Mouse (Mus musculus) embryonic fibroblast, embryonic 13.5 days (primary cell): ENCODE results near the gene Tspan18. TPM values are rescaled to one million over a fixed set of nuclear protein-coding genes. Genes with fewer than 3 reads are reported as not detected.

Experiments used
- H3K27ac ChIP-seq: 2 replicates; pipeline ENCODE4 v1.5.1; 2012; ENCODE audit warnings: low read length, control low read depth, inconsistent platforms; ENCODE audit not compliant: insufficient read depth
- H3K4me1 ChIP-seq: 2 replicates; pipeline ENCODE4 v1.6.1; 2011; ENCODE audit warnings: low read length; ENCODE audit not compliant: control insufficient read depth, insufficient read depth
- H3K4me3 ChIP-seq: 2 replicates; pipeline ENCODE4 v1.5.1; 2011; ENCODE audit warnings: mild to moderate bottlenecking, control low read depth, low read length; ENCODE audit not compliant: insufficient read depth
- CTCF ChIP-seq: IDR thresholded peaks from 2 replicates; pipeline ENCODE4 v1.5.1; 2011; ENCODE audit warnings: mild to moderate bottlenecking, control low read depth, low read length, moderate library complexity, borderline replicate concordance; ENCODE audit not compliant: insufficient read depth
- POLR2A ChIP-seq: IDR thresholded peaks from 2 replicates; pipeline ENCODE4 v1.6.1; 2011; ENCODE audit warnings: low read depth, mild to moderate bottlenecking, control low read depth, low read length, moderate library complexity
- polyA plus RNA-seq: library from polyadenylated mRNA; stranded (reverse); fragments of >200 nt; gene quantifications from 2 replicates; pipeline ENCODE4 v1.2.4, GENCODE M21; 2011; ENCODE audit warnings: low read depth; ENCODE audit not compliant: missing spikeins, insufficient read length

Gene Tspan18
- polyA plus RNA-seq, 1 experiment = 11.5 TPM

GRCm38 (mm10) chr2:93364951-93365350 is 30.6 kb upstream of the Tspan18 start:
- no peaks in the 10 kb centered on the region for H3K4me1 ChIP-seq
- no peak overlapping the region for H3K4me3 ChIP-seq
- TF ChIP-seq POLR2A (no peak), CTCF (no peak)
- no peak overlapping the region for H3K27ac ChIP-seq

DNA sequence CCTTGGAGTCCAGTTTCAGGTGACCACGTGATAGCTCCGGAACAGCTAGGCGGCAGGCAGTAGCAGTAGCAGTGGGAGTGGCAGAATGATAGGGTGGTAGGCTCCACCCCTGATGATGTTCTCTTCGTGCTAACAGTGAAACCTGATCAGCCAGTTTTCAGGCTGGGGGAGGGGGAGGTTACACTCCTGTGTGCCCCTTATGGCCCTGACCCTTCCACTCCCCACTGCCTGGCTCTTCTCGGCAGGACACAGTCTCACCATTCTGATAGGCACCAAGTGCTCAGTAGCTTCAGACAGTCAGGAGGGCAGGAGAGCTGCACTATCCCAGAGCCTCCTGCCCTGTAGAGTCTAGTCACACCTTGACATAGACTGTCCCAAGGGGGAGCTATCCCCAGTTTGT is 27.1 kb upstream of the Tspan18 start:
- Histone ChIP-seq H3K27ac (no peak overlapping the region), H3K4me1 (no peaks in the 10 kb centered on the region), H3K4me3 (no peak overlapping the region)
- TF ChIP-seq POLR2A = no peak
- TF ChIP-seq CTCF = no peak

GRCm38 (mm10) chr2:93360310-93360709 is 26.0 kb upstream of the Tspan18 start:
- TF ChIP-seq POLR2A (no peak), CTCF (no peak)
- H3K4me1 ChIP-seq = no peaks in the 10 kb centered on the region
- no peak overlapping the region for H3K4me3 ChIP-seq
- no peak overlapping the region for H3K27ac ChIP-seq

DNA sequence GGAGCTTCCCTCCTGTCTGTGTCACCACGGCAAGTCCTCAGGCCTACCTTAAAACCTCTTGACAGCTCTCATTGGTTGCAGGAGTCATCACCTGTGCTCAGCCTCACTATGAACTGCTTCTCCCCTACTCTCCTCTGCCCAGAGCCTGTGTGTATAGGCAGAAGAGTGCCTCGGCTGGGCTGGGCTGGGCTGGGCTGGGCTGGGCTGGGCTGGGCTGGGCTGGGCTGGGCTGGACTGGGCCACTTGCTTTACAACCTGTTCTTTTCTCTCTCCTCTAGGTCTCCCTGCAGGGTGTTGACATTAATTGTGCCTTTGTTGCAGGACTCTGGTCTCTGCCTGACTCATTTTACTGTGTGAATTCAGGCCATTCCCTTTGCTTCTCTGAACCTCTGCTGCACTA is 23.1 kb upstream of the Tspan18 start:
- Histone ChIP-seq H3K4me3 (no peak overlapping the region), H3K4me1 (no peaks in the 10 kb centered on the region), H3K27ac (no peak overlapping the region)
- TF ChIP-seq CTCF = no peak
- TF ChIP-seq POLR2A = no peak

- Histone ChIP-seq H3K27ac (no peak overlapping the region), H3K4me3 (no peak overlapping the region), H3K4me1 (no peaks in the 10 kb centered on the region)
- TF ChIP-seq POLR2A (no peak), CTCF (no peak)
These were observed 21.5 kb upstream of the Tspan18 start for GRCm38 (mm10) chr2:93355845-93356244.

GRCm38 (mm10) chr2:93354621-93355020 is 20.3 kb upstream of the Tspan18 start:
- Histone ChIP-seq H3K4me1 (no peaks in the 10 kb centered on the region), H3K4me3 (no peak overlapping the region), H3K27ac (no peak overlapping the region)
- no peak for TF ChIP-seq POLR2A
- TF ChIP-seq CTCF = no peak

GRCm38 (mm10) chr2:93353725-93354124 is 19.4 kb upstream of the Tspan18 start:
- Histone ChIP-seq H3K4me3 (no peak overlapping the region), H3K27ac (no peak overlapping the region), H3K4me1 (no peaks in the 10 kb centered on the region)
- TF ChIP-seq CTCF = no peak
- TF ChIP-seq POLR2A = no peak

DNA sequence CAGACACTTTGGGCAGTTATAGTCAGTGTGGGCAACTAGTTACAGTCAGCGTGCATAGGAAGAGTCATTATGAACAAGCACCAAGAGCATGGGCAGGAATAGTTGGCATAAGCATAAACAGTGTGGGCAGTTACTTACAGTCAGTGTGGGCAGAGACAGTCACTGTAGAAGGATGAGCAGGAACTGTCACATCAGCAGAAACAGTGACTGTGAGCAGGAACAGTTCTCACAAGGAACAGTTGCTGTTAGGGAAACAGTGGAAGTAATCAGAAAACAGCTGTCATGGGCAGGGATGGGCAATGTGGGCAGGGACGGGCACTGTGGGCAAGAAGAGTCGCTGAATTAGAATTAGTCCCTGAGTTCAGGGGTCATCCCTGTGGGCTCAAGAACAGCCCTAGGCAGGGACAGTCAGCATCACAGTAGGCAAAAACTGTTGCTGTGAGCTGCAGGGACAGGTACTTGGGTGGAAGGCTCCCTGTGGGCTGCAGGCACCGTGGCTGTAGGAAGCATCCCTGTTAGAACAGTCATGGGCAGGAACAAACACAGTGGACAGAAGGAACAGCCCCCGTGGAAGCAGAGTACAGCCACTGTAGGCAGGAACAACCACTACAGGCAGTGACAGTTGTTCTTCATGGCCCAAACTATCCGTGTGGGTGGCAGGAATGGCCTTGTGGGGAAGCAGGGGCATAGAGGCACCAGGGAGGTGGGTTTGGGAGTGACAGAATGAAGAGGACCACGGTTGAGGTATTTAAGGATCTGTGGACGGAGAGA is 18.8 kb upstream of the Tspan18 start:
- Histone ChIP-seq H3K27ac (no peak overlapping the region), H3K4me3 (no peak overlapping the region), H3K4me1 (no peaks in the 10 kb centered on the region)
- TF ChIP-seq POLR2A = no peak
- TF ChIP-seq CTCF = no peak

GRCm38 (mm10) chr2:93351352-93351751 is 17.0 kb upstream of the Tspan18 start:
- Histone ChIP-seq H3K4me3 (no peak overlapping the region), H3K27ac (no peak overlapping the region), H3K4me1 (no peaks in the 10 kb centered on the region)
- TF ChIP-seq POLR2A (no peak), CTCF (no peak)

DNA sequence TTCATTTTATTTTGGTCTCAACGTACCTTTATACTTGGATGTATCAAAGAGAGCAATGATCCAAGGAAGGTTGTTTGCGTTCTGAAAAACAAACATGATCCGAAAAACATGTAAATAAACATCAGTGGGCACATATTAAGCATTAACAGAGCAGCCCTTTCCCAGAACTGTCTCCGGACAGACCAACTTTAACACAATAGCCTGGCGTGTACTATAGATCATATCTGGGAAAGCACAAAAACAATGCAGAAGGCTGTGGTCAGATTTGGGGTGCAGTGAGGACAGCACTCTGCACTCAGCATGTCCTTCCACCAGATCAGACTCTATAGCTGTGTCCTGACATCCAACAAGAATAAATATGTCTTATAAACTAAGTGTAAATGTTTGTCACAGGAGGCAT is 12.7 kb upstream of the Tspan18 start:
- no peak for TF ChIP-seq POLR2A
- no peak for TF ChIP-seq CTCF
- no peak overlapping the region for H3K4me3 ChIP-seq

More for the DNA sequence above, 12.7 kb upstream of the Tspan18 start:
- no peak overlapping the region for H3K27ac ChIP-seq
- no peaks in the 10 kb centered on the region for H3K4me1 ChIP-seq
